Mouse (Mus musculus) right cerebral cortex, postnatal 36 days (tissue): ENCODE measurements at regions not wholly inside any gene's neighbourhood (a gene's known extent, or its start where the extent isn't known, plus 50 kb on each side); places are given as distances from the start of the nearest gene placed in this dataset.

Experiments used
- DNase-seq, 2 experiments: peaks; one replicate each; pipeline ENCODE4 v3.0.0; 2022; ENCODE audit warnings: low spot score in 2 of 2, mixed read lengths in 1 of 2

DNA sequence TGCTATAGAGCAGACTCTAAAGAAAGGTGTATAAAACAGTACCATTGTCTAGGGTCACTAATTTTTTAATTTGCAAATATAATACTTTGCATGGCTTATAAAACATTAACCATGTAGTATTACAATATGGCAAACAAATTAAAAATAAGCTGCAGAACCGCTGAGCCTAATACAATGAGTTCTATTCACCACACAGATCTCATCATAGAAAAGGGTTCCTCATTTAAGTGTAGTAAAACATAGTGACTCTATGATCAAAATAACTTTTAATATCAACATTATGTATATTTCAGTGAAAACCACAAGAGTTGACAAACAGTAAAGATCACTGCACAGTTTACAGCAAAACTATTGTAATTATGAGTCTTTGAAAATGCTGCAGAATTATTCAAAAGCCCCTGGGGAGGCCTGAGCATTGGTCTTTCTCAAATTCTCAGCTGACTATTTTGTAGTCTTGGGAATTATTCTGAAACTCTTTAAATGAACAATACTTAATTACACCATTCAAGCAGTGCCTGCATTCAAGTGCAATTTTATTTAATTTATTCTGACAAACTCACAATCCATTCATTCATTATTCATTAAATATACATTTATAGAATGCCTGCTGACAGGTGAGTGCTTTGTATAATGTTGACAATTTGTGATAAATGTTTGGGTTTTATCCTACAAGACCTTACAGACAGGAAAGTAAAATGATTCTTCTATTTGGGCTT lies 60.3 kb downstream of the Pcdh20 start:
- no peak for DNase-seq

- no peak for DNase-seq
These were observed 71.9 kb downstream of the Pcdh20 start for GRCm38 (mm10) chr14:88399270-88399669.

GRCm38 (mm10) chr14:88397187-88397586 lies 74.0 kb downstream of the Pcdh20 start:
- DNase-seq, result no peak

DNA sequence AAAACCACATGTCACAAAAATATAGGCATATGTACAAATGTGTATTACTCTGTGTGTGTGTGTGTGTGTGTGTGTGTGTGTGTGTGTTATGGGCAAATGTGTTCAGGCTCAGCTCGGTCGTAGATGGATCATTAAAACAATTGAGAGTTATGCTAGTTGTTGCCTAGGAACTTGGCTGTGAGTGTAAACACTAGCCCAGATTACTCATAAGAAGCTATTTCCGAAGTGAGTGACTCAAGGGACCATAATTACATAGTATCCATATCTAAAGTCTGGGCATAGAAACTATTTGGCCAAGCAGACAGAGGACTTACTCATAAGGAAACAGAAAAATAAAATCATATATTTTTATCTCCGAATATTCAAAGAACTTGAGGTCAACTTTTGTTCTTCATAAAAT lies 76.2 kb downstream of the Pcdh20 start:
- no peak for DNase-seq

GRCm38 (mm10) chr14:88384553-88384952 lies 86.6 kb downstream of the Pcdh20 start:
- no peak for DNase-seq

DNA sequence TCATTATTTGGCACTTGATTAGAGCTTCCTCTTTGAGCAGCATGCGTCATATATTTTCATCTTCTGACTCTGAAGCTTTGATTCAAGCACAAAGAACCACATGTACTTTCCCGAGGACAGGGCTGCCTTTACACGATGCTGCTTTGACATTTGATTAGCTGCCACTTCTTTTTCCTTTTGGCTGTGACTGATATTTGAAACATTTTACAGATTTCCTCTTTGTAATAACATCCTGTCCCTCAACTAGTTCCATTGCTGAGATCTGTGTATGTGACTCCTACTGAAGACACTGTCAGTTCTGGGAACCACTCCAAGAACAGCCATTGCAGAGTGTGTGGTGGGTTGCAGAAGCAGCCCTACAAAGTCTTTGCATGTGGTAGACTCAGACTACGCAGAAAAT lies 124.0 kb downstream of the Pcdh20 start:
- peak; percentile 31 to 61 for DNase-seq

GRCm38 (mm10) chr14:88337304-88337703 lies 133.9 kb downstream of the Pcdh20 start:
- no peak for DNase-seq

DNA sequence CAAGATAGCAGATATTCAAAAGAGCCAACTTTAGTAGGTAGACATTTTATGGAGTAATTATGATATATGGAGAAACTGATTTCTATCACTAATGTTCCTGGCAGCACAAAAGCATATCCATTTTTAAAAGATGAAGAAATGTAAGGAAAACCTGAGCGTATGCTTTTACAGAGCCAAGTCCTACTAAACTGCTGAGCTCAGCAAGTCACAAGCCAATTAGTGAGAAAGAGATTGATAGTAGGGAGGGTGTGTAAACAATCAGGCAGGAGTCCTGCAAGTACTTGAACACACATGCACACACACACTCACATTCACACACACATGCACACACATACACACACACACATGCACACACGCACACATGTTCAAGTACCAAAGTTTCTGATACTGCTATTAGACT lies 140.6 kb downstream of the Pcdh20 start:
- DNase-seq, result no peak

DNA sequence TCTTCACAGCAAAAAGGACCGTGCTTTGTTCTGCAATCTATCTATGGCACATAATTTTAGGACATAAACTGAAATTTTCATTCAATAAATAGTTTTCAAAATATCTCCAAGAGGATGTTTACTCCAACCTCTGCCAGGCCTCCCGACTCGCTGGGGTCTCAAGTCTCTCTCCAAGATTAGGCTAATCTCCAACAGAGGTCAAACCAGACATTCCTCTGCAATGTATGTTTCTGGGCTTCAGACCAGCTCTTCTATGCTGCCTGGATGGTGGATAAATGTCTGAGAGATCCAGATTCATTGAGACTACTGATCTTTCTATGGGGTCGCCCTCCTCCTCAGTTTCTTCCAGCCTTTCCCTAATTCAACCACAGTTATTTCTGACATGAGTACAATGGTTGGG lies 144.8 kb downstream of the Pcdh20 start:
- DNase-seq, result no peak

- DNase-seq, result no peak
These were observed 192.9 kb downstream of the Pcdh20 start for GRCm38 (mm10) chr14:88278327-88278726.

DNA sequence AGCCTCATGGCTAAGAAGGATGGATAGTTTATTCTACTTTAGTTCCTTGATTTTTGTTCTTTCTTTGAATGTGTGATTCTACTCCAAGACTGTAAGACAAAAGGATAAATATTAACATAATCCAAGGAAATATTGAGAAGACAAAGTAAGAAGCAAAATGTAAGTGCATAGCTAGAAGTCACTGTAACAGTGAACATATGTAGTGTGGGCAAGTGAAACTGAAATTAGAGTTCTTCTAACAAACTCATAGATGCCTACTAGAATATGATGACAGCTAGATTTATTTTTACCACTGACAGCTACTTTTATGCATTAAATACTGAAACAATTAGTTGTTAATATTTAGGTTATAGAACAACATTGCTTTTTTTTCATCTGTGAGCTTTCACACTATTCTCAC lies 206.4 kb downstream of the Pcdh20 start:
- DNase-seq, result no peak

GRCm38 (mm10) chr14:88259034-88259433 lies 212.2 kb downstream of the Pcdh20 start:
- no peak for DNase-seq

- DNase-seq, result no peak
These were observed 216.1 kb downstream of the Pcdh20 start for GRCm38 (mm10) chr14:88255131-88255530.
